Mouse (Mus musculus) left cerebral cortex, adult 11 months (tissue): Measurements from ENCODE around the gene Rtn2.

Experiments
- DNase-seq: peaks from one replicate; pipeline ENCODE4 v3.0.0; 2022; ENCODE audit warnings: low spot score

Gene Rtn2

GRCm38 (mm10) chr7:19344938-19345471 lies 62.6 kb downstream of the Rtn2 start:
- peak; percentile 95 for DNase-seq
